Mouse (Mus musculus): Measurements from ENCODE around the gene Usp32. TPM values are rescaled to one million over a fixed set of nuclear protein-coding genes. Genes with fewer than 3 reads are reported as not detected.

Gene Usp32
- polyA plus RNA-seq, 2 experiments: 5.9 to 10.7 TPM

- DNase-seq (ENCODE audit: low spot score) (no peak), ATAC-seq (ENCODE audit: low FRiP score, low read depth) (no peak)
- Histone ChIP-seq H3K27ac (replicated peaks; ENCODE audit: low read depth, low read length) (no peak overlapping the region), H3K9ac (ENCODE audit: low read depth, low read length, severe bottlenecking) (no peak overlapping the region), H3K4me1 (ENCODE audit: control insufficient read depth, insufficient read depth, low read length) (no peaks in the 10 kb centered on the region), H3K4me2 (replicated peaks; ENCODE audit: low read depth, low read length, severe bottlenecking) (no peak overlapping the region), H3K27me3 (ENCODE audit: control insufficient read depth, insufficient read depth, low read length) (no peaks in the 10 kb centered on the region), H3K9me3 (ENCODE audit: control insufficient read depth, low read length) (no peaks in the 10 kb centered on the region), H3K4me3 (replicated peaks; ENCODE audit: low read length) (no peak overlapping the region), H3K36me3 (ENCODE audit: control insufficient read depth, insufficient read depth, low read length) (peaks cover 9% of the 10 kb centered on the region; the same call in 1 of the 2 replicates)
- TF ChIP-seq POLR2A (IDR thresholded peaks at IDR 0.05; ENCODE audit: borderline replicate concordance, extremely low read depth, insufficient read depth, insufficient read length): no peak
- WGBS: 96% methylated on average over 3 of the region's 3 CpGs
These were observed 32.7 kb downstream of the Usp32 start for GRCm38 (mm10) chr11:85107217-85107616.

GRCm38 (mm10) chr11:85105836-85106235 is 34.1 kb downstream of the Usp32 start:
- DNase-seq (ENCODE audit: low spot score) (no peak), ATAC-seq (ENCODE audit: low FRiP score, low read depth) (no peak)
- Histone ChIP-seq H3K27me3 (ENCODE audit: control insufficient read depth, insufficient read depth, low read length) (no peaks in the 10 kb centered on the region), H3K4me1 (ENCODE audit: control insufficient read depth, insufficient read depth, low read length) (no peaks in the 10 kb centered on the region), H3K27ac (replicated peaks; ENCODE audit: low read depth, low read length) (no peak overlapping the region), H3K9ac (ENCODE audit: low read depth, low read length, severe bottlenecking) (no peak overlapping the region), H3K4me3 (replicated peaks; ENCODE audit: low read length) (no peak overlapping the region), H3K4me2 (replicated peaks; ENCODE audit: low read depth, low read length, severe bottlenecking) (no peak overlapping the region), H3K9me3 (ENCODE audit: control insufficient read depth, low read length) (no peaks in the 10 kb centered on the region), H3K36me3 (ENCODE audit: control insufficient read depth, insufficient read depth, low read length) (peaks cover 4% of the 10 kb centered on the region; the same call in 1 of the 2 replicates)
- WGBS: 96% methylated on average over 2 of the region's 2 CpGs
- TF ChIP-seq POLR2A (IDR thresholded peaks at IDR 0.05; ENCODE audit: borderline replicate concordance, extremely low read depth, insufficient read depth, insufficient read length): no peak

GRCm38 (mm10) chr11:85103763-85104162 is 36.2 kb downstream of the Usp32 start:
- WGBS: 54% methylated on average over 2 of the region's 2 CpGs
- TF ChIP-seq POLR2A (IDR thresholded peaks at IDR 0.05; ENCODE audit: borderline replicate concordance, extremely low read depth, insufficient read depth, insufficient read length): no peak
- no peak overlapping the region for H3K4me3 ChIP-seq (replicated peaks; ENCODE audit: low read length)
- H3K27me3 ChIP-seq (ENCODE audit: control insufficient read depth, insufficient read depth, low read length): no peaks in the 10 kb centered on the region
- ATAC-seq (ENCODE audit: low FRiP score, low read depth): no peak
- no peaks in the 10 kb centered on the region for H3K9me3 ChIP-seq (ENCODE audit: control insufficient read depth, low read length)
- H3K27ac ChIP-seq (replicated peaks; ENCODE audit: low read depth, low read length): no peak overlapping the region
- H3K4me1 ChIP-seq (ENCODE audit: control insufficient read depth, insufficient read depth, low read length): no peaks in the 10 kb centered on the region
- no peak overlapping the region for H3K4me2 ChIP-seq (replicated peaks; ENCODE audit: low read depth, low read length, severe bottlenecking)
- no peak overlapping the region for H3K9ac ChIP-seq (ENCODE audit: low read depth, low read length, severe bottlenecking)
- peaks cover 8% of the 10 kb centered on the region for H3K36me3 ChIP-seq (ENCODE audit: control insufficient read depth, insufficient read depth, low read length)
- DNase-seq (ENCODE audit: low spot score): no peak

GRCm38 (mm10) chr11:85095116-85095515 is 44.8 kb downstream of the Usp32 start:
- Histone ChIP-seq H3K4me3 (replicated peaks; ENCODE audit: low read length) (no peak overlapping the region), H3K9ac (ENCODE audit: low read depth, low read length, severe bottlenecking) (no peak overlapping the region), H3K4me2 (replicated peaks; ENCODE audit: low read depth, low read length, severe bottlenecking) (no peak overlapping the region), H3K4me1 (ENCODE audit: control insufficient read depth, insufficient read depth, low read length) (no peaks in the 10 kb centered on the region), H3K27ac (replicated peaks; ENCODE audit: low read depth, low read length) (no peak overlapping the region), H3K9me3 (ENCODE audit: control insufficient read depth, low read length) (no peaks in the 10 kb centered on the region), H3K27me3 (ENCODE audit: control insufficient read depth, insufficient read depth, low read length) (no peaks in the 10 kb centered on the region), H3K36me3 (ENCODE audit: control insufficient read depth, insufficient read depth, low read length) (peaks cover 7% of the 10 kb centered on the region)
- no peak for TF ChIP-seq POLR2A (IDR thresholded peaks at IDR 0.05; ENCODE audit: borderline replicate concordance, extremely low read depth, insufficient read depth, insufficient read length)
- DNase-seq (ENCODE audit: low spot score) (no peak), ATAC-seq (ENCODE audit: low FRiP score, low read depth) (no peak)
- 57% methylated on average over 5 of the region's 5 CpGs for WGBS

- TF ChIP-seq POLR2A (IDR thresholded peaks at IDR 0.05; ENCODE audit: borderline replicate concordance, extremely low read depth, insufficient read depth, insufficient read length): no peak
- ATAC-seq (ENCODE audit: low FRiP score, low read depth): no peak
- H3K9ac ChIP-seq (ENCODE audit: low read depth, low read length, severe bottlenecking): no peak overlapping the region
These were observed 53.7 kb downstream of the Usp32 start for GRCm38 (mm10) chr11:85086253-85086652.

GRCm38 (mm10) chr11:85067871-85068270 is 72.1 kb downstream of the Usp32 start:
- 96% methylated on average over 4 of the region's 4 CpGs for WGBS
- Histone ChIP-seq H3K4me3 (replicated peaks; ENCODE audit: low read length) (no peak overlapping the region), H3K4me1 (ENCODE audit: control insufficient read depth, insufficient read depth, low read length) (no peaks in the 10 kb centered on the region), H3K36me3 (ENCODE audit: control insufficient read depth, insufficient read depth, low read length) (peaks cover 3% of the 10 kb centered on the region; the same call in 1 of the 2 replicates), H3K27me3 (ENCODE audit: control insufficient read depth, insufficient read depth, low read length) (no peaks in the 10 kb centered on the region), H3K4me2 (replicated peaks; ENCODE audit: low read depth, low read length, severe bottlenecking) (no peak overlapping the region), H3K27ac (replicated peaks; ENCODE audit: low read depth, low read length) (no peak overlapping the region), H3K9ac (ENCODE audit: low read depth, low read length, severe bottlenecking) (no peak overlapping the region), H3K9me3 (ENCODE audit: control insufficient read depth, low read length) (no peaks in the 10 kb centered on the region)
- no peak for TF ChIP-seq POLR2A (IDR thresholded peaks at IDR 0.05; ENCODE audit: borderline replicate concordance, extremely low read depth, insufficient read depth, insufficient read length)
- ATAC-seq (ENCODE audit: low FRiP score, low read depth) (no peak), DNase-seq (ENCODE audit: low spot score) (no peak)

More at GRCm38 (mm10) chr11:85086253-85086652, 53.7 kb downstream of the Usp32 start:
- Histone ChIP-seq H3K4me1 (ENCODE audit: control insufficient read depth, insufficient read depth, low read length) (no peaks in the 10 kb centered on the region), H3K4me3 (replicated peaks; ENCODE audit: low read length) (no peak overlapping the region), H3K27me3 (ENCODE audit: control insufficient read depth, insufficient read depth, low read length) (no peaks in the 10 kb centered on the region), H3K9me3 (ENCODE audit: control insufficient read depth, low read length) (no peaks in the 10 kb centered on the region), H3K27ac (replicated peaks; ENCODE audit: low read depth, low read length) (no peak overlapping the region), H3K4me2 (replicated peaks; ENCODE audit: low read depth, low read length, severe bottlenecking) (no peak overlapping the region), H3K36me3 (ENCODE audit: control insufficient read depth, insufficient read depth, low read length) (peaks cover 3% of the 10 kb centered on the region; the same call in 1 of the 2 replicates)
- DNase-seq (ENCODE audit: low spot score): no peak

All from limb, embryonic 14.5 days (tissue).